ENCODE assay signal across 20 mouse cellular contexts in the genomic region with DNA sequence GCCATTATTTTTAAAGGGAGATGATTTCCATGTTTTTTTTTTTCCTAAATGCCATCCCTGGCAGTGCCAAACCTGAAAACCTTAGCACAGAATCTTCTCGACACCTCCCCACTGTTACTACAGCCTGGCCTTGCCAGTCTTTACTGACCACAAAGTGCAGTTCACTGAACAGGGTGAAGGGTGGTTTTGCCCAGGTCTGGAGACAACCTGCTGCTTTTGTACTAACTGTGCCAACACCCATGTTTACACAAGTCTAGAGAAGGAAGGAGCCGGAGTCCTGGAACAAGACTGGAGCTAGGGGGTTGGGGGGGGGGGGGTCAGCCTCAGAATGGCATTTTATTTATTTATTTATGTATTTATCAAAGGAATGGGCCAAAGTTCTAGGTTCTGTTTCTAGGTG. TPM values are rescaled to one million over a fixed set of nuclear protein-coding genes. Genes with fewer than 3 reads are reported as not detected.
DNase-seq lines count a peak whose midpoint lies in the region; ATAC-seq and TF ChIP-seq lines count a peak whose summit lies in the region.
"Had no signal": no experiment of that assay in that cellular context is flagged by ENCODE, and none has a peak within 500 bp of the region (broad histone marks: within the 10 kb centered on the region; RNA-seq: fewer than 3 reads in every experiment).

No protein-coding gene starts in this region.

- H3K27me3 ChIP-seq in kidney, adult 2 months (replicated peaks; ENCODE audit: control insufficient read depth, insufficient read depth, low read length), result no peaks in the 10 kb centered on the region
- no peaks in the 10 kb centered on the region for H3K27me3 ChIP-seq in kidney, embryonic 15.5 days
- no peaks in the 10 kb centered on the region for H3K27me3 ChIP-seq in lung, embryonic 16.5 days (ENCODE audit: control insufficient read depth, insufficient read depth, low read depth, low read length)
- H3K27me3 ChIP-seq: embryonic facial prominence, embryonic 13.5 days; forebrain, embryonic 12.5 days; heart, embryonic 15.5 days; Patski had no signal

- peak; percentile 51 for DNase-seq in kidney, adult 2 months
- DNase-seq in lung, postnatal 14 days, result no peak
- DNase-seq in lung, postnatal 36 days, result peak; percentile 49
- DNase-seq in left cerebral cortex, postnatal 25 days (ENCODE audit: low spot score in 2 of 2), result no peak
- no peak for DNase-seq in natural killer cell, adult 2 months (ENCODE audit: low spot score in 2 of 2)
- DNase-seq: cerebellum, adult 11-12 months; cerebellum, adult 9-10 months; cerebellum, postnatal 25 days; gastrocnemius, postnatal 10 days; heart, adult 2 months; heart, postnatal 14 days had no signal

- H3K4me3 ChIP-seq in kidney, adult 2 months (ENCODE audit: insufficient read depth, low read depth, low read length), result no peak overlapping the region
- no peak overlapping the region for H3K4me3 ChIP-seq in kidney, embryonic 15.5 days (replicated peaks)
- H3K4me3 ChIP-seq in lung, embryonic 16.5 days (ENCODE audit: low read length), result no peak overlapping the region
- H3K4me3 ChIP-seq: embryonic facial prominence, embryonic 13.5 days; forebrain, embryonic 12.5 days; heart, adult 2 months; heart, embryonic 15.5 days had no signal

- TF ChIP-seq POLR2A in kidney, adult 2 months (IDR thresholded peaks at IDR 0.05; ENCODE audit: low read depth, low read length), result no peak

- no peak overlapping the region for H3K4me2 ChIP-seq in kidney, embryonic 15.5 days
- no peak overlapping the region for H3K4me2 ChIP-seq in lung, embryonic 16.5 days (ENCODE audit: low read depth, low read length)
- H3K4me2 ChIP-seq: embryonic facial prominence, embryonic 13.5 days; forebrain, embryonic 12.5 days; heart, embryonic 11.5 days; heart, embryonic 15.5 days had no signal

- ATAC-seq in kidney, embryonic 15.5 days (replicated peaks; ENCODE audit: low FRiP score), result no peak
- peak; percentile 48 for ATAC-seq in lung, embryonic 16.5 days (ENCODE audit: low read depth)
- ATAC-seq: activated CD4-positive, CD25-positive, alpha-beta regulatory T cell, adult 4 months; forebrain, embryonic 16.5 days; Patski had no signal

- no peak for TF ChIP-seq CTCF in kidney, adult 2 months (conservative IDR thresholded peaks at IDR 0.05; ENCODE audit: insufficient read depth, insufficient read length, low read depth, low read length)

- H3K9me3 ChIP-seq in kidney, embryonic 15.5 days (replicated peaks), result no peaks in the 10 kb centered on the region
- no peaks in the 10 kb centered on the region for H3K9me3 ChIP-seq in lung, embryonic 16.5 days (ENCODE audit: control insufficient read depth, low read length)
- H3K9me3 ChIP-seq: embryonic facial prominence, embryonic 13.5 days; forebrain, embryonic 12.5 days; heart, embryonic 15.5 days had no signal

- peaks cover 7% of the 10 kb centered on the region; the same call in 1 of the 2 replicates for H3K4me1 ChIP-seq in kidney, adult 2 months (ENCODE audit: control insufficient read depth, insufficient read depth, low read length)
- H3K4me1 ChIP-seq in kidney, embryonic 15.5 days, result peaks cover 10% of the 10 kb centered on the region
- peaks cover 9% of the 10 kb centered on the region for H3K4me1 ChIP-seq in lung, embryonic 16.5 days (replicated peaks; ENCODE audit: control insufficient read depth, insufficient read depth, low read length)

- intact Hi-C loops in left cerebral cortex, postnatal 25 days (cut with DNase I), result no loop called here

- H3K27ac ChIP-seq in kidney, adult 2 months (ENCODE audit: insufficient read depth, low read depth, low read length), result 0 out of 2 replicates have a peak overlapping the region, but pooled peaks have one; percentile 1
- no peak overlapping the region for H3K27ac ChIP-seq in kidney, embryonic 15.5 days
- H3K27ac ChIP-seq in lung, embryonic 16.5 days (ENCODE audit: low read length), result peak overlapping the region; percentile 19; the same call in 1 of the 2 replicates
- H3K27ac ChIP-seq: embryonic facial prominence, embryonic 13.5 days; heart, embryonic 15.5 days had no signal

- no peak overlapping the region for H3K9ac ChIP-seq in kidney, embryonic 15.5 days
- H3K9ac ChIP-seq in lung, embryonic 16.5 days (ENCODE audit: low read length), result no peak overlapping the region
- H3K9ac ChIP-seq: embryonic facial prominence, embryonic 13.5 days; forebrain, embryonic 12.5 days; heart, embryonic 15.5 days had no signal

- H3K36me3 ChIP-seq in kidney, adult 2 months (ENCODE audit: control insufficient read depth, insufficient read depth, low read length), result no peaks in the 10 kb centered on the region
- peaks cover 100% of the 10 kb centered on the region for H3K36me3 ChIP-seq in kidney, embryonic 15.5 days
- H3K36me3 ChIP-seq in lung, embryonic 16.5 days (ENCODE audit: control insufficient read depth, insufficient read depth, low read length), result peaks cover 27% of the 10 kb centered on the region

- WGBS in kidney, adult 2 months, result 29% methylated on average over 2 of the region's 2 CpGs
- 71% methylated on average over 2 of the region's 2 CpGs for WGBS in kidney, embryonic 15.5 days
- 41% methylated on average over 2 of the region's 2 CpGs for WGBS in lung, embryonic 16.5 days

RNA-seq across cellular contexts. Expression of a gene that starts 6.6 kb away (rescaled TPM):
- 20.1 and 23.3 TPM in 2 replicates for polyA plus RNA-seq in kidney, adult 2 months (2012; rRNA removed)
- 34.0 and 36.1 TPM in 2 replicates for polyA plus RNA-seq in kidney, embryonic 15.5 days (2015; fragmentation: Nextera tagmentation; extraction: Ambion mirVana)
- 25.3 and 28.6 TPM in 2 replicates for polyA plus RNA-seq in lung, embryonic 16.5 days (2015; fragmentation: Nextera tagmentation; extraction: Ambion mirVana)
- 10 to 100 TPM; 22.0 to 24.0 TPM for total RNA-seq in left cerebral cortex, postnatal 25 days (2021)

RNA-seq across cellular contexts. Expression of a gene that starts 8.5 kb away (rescaled TPM):
- 13.7 and 19.0 TPM in 2 replicates for polyA plus RNA-seq in kidney, adult 2 months (2012; rRNA removed)
- polyA plus RNA-seq in kidney, embryonic 15.5 days (2015; fragmentation: Nextera tagmentation; extraction: Ambion mirVana), result 90.2 and 95.5 TPM in 2 replicates
- polyA plus RNA-seq in lung, embryonic 16.5 days (2015; fragmentation: Nextera tagmentation; extraction: Ambion mirVana), result 69.2 and 71.2 TPM in 2 replicates
- total RNA-seq in left cerebral cortex, postnatal 25 days (2021), result 10 to 100 TPM; 19.7 to 26.9 TPM

RNA-seq across cellular contexts. Expression of a gene that starts 8.6 kb away (rescaled TPM):
- polyA plus RNA-seq in kidney, adult 2 months (2012; rRNA removed), result 365 and 419 TPM in 2 replicates
- 205 and 219 TPM in 2 replicates for polyA plus RNA-seq in kidney, embryonic 15.5 days (2015; fragmentation: Nextera tagmentation; extraction: Ambion mirVana)
- polyA plus RNA-seq in lung, embryonic 16.5 days (2015; fragmentation: Nextera tagmentation; extraction: Ambion mirVana), result 189 and 192 TPM in 2 replicates
- 100 to 1,000 TPM; 151 TPM for total RNA-seq in left cerebral cortex, postnatal 25 days (2021)

RNA-seq across cellular contexts. Expression of a gene that starts 16.1 kb away (rescaled TPM):
- 701 and 716 TPM in 2 replicates for polyA plus RNA-seq in kidney, adult 2 months (2012; rRNA removed)
- polyA plus RNA-seq in kidney, embryonic 15.5 days (2015; fragmentation: Nextera tagmentation; extraction: Ambion mirVana), result 151 and 162 TPM in 2 replicates
- polyA plus RNA-seq in lung, embryonic 16.5 days (2015; fragmentation: Nextera tagmentation; extraction: Ambion mirVana), result 129 and 130 TPM in 2 replicates
- total RNA-seq in left cerebral cortex, postnatal 25 days (2021), result 100 to 1,000 TPM; 137 to 143 TPM

RNA-seq across cellular contexts. Expression of a gene that starts 29.8 kb away (rescaled TPM):
- polyA plus RNA-seq in kidney, adult 2 months (2012; rRNA removed), result 102 and 119 TPM in 2 replicates
- 44.8 and 45.6 TPM in 2 replicates for polyA plus RNA-seq in kidney, embryonic 15.5 days (2015; fragmentation: Nextera tagmentation; extraction: Ambion mirVana)
- polyA plus RNA-seq in lung, embryonic 16.5 days (2015; fragmentation: Nextera tagmentation; extraction: Ambion mirVana), result 46.2 and 47.8 TPM in 2 replicates
- 100 to 1,000 TPM; 308 to 312 TPM for total RNA-seq in left cerebral cortex, postnatal 25 days (2021)

Comparison
In these comparisons a context has a peak if more than half of its experiments do, and no peak if none do; other contexts are left out.
1. DNase-seq: peak in kidney, adult 2 months (single experiment) and lung, postnatal 36 days (single experiment); none in lung, postnatal 14 days (single experiment), left cerebral cortex, postnatal 25 days (0 of 2) and natural killer cell, adult 2 months (0 of 2).